Mouse (Mus musculus): Measurements from ENCODE around the gene Alg5. TPM values are rescaled to one million over a fixed set of nuclear protein-coding genes. Genes with fewer than 3 reads are reported as not detected.
"Not testable (repeated sequence)": the region's sequence is repeated elsewhere in the genome, so short reads cannot be mapped to it uniquely, and the experiment has no call there.

Alg5 gene
- polyA plus RNA-seq, 1 experiment = 43.0 TPM

GRCm38 (mm10) chr3:54699759-54700301 is 35.5 kb upstream of the Alg5 start:
- Histone ChIP-seq H3ac (ENCODE audit: control insufficient read depth, insufficient read length, low read depth) (no peak overlapping the region), H3K36me3 (ENCODE audit: control insufficient read depth, insufficient read depth) (peaks cover 89% of the 10 kb centered on the region)
- no peak for TF ChIP-seq USF1 (IDR thresholded peaks at IDR 0.05; ENCODE audit: low read depth)

GRCm38 (mm10) chr3:54704106-54704505 is 31.2 kb upstream of the Alg5 start:
- not testable (repeated sequence) for H3K79me2 ChIP-seq (ENCODE audit: control insufficient read depth, insufficient read depth); H3K4me3 ChIP-seq (ENCODE audit: insufficient read depth, poor library complexity, severe bottlenecking); H3K27me3 ChIP-seq (ENCODE audit: control insufficient read depth, insufficient read depth, insufficient read length); H3K79me3 ChIP-seq (ENCODE audit: low read depth); H3ac ChIP-seq (ENCODE audit: control insufficient read depth, insufficient read length, low read depth)
- peaks cover 83% of the 10 kb centered on the region for H3K36me3 ChIP-seq (ENCODE audit: control insufficient read depth, insufficient read depth)

More at GRCm38 (mm10) chr3:54699759-54700301, 35.5 kb upstream of the Alg5 start:
- H3K27me3 ChIP-seq (ENCODE audit: control insufficient read depth, insufficient read depth, insufficient read length) = no peaks in the 10 kb centered on the region
- no peak overlapping the region for H3K4me3 ChIP-seq (ENCODE audit: insufficient read depth, poor library complexity, severe bottlenecking)
- peaks cover 4% of the 10 kb centered on the region for H3K79me3 ChIP-seq (ENCODE audit: low read depth)
- peaks cover under 1% of the 10 kb centered on the region for H3K79me2 ChIP-seq (ENCODE audit: control insufficient read depth, insufficient read depth)

- no peak for TF ChIP-seq MAX (IDR thresholded peaks at IDR 0.05)
- TF ChIP-seq CTCF (IDR thresholded peaks at IDR 0.05; ENCODE audit: control insufficient read depth, insufficient read depth, insufficient read length) = no peak
- no peak for TF ChIP-seq USF1 (IDR thresholded peaks at IDR 0.05; ENCODE audit: low read depth)
- TF ChIP-seq MYOG (IDR thresholded peaks at IDR 0.05; ENCODE audit: control insufficient read depth, extremely low read depth, insufficient read length) = no peak
- no peak for TF ChIP-seq MYOD1 (IDR thresholded peaks at IDR 0.05; ENCODE audit: control insufficient read depth, insufficient read length, low read depth)
- no peak for TF ChIP-seq CEBPB (IDR thresholded peaks at IDR 0.05; ENCODE audit: low read depth)
- no peak for TF ChIP-seq FOSL1 (IDR thresholded peaks at IDR 0.05; ENCODE audit: insufficient read depth, low read length, poor library complexity, severe bottlenecking)
- no peaks in the 10 kb centered on the region for H3K27me3 ChIP-seq (ENCODE audit: control insufficient read depth, insufficient read depth, insufficient read length)
These were observed 26.4 kb upstream of the Alg5 start for GRCm38 (mm10) chr3:54708972-54709371.

GRCm38 (mm10) chr3:54714253-54714652 is 21.1 kb upstream of the Alg5 start, which contains the start of gene Gm21958:
Gene Gm21958, minus strand, starts transcription at chr3:54714353.
- TF ChIP-seq CEBPB (IDR thresholded peaks at IDR 0.05; ENCODE audit: low read depth) (no peak), MAX (IDR thresholded peaks at IDR 0.05) (no peak), CTCF (IDR thresholded peaks at IDR 0.05; ENCODE audit: control insufficient read depth, insufficient read depth, insufficient read length) (no peak), MYOG (IDR thresholded peaks at IDR 0.05; ENCODE audit: control insufficient read depth, extremely low read depth, insufficient read length) (no peak), USF1 (IDR thresholded peaks at IDR 0.05; ENCODE audit: low read depth) (no peak), MYOD1 (IDR thresholded peaks at IDR 0.05; ENCODE audit: control insufficient read depth, insufficient read length, low read depth) (no peak), FOSL1 (IDR thresholded peaks at IDR 0.05; ENCODE audit: insufficient read depth, low read length, poor library complexity, severe bottlenecking) (no peak)
- no peaks in the 10 kb centered on the region for H3K79me2 ChIP-seq (ENCODE audit: control insufficient read depth, insufficient read depth)
- H3ac ChIP-seq (ENCODE audit: control insufficient read depth, insufficient read length, low read depth) = no peak within 1 kb of the TSS
- no peak within 1 kb of the TSS for H3K4me3 ChIP-seq (ENCODE audit: insufficient read depth, poor library complexity, severe bottlenecking)
- H3K36me3 ChIP-seq (ENCODE audit: control insufficient read depth, insufficient read depth) = peaks cover 94% of the 10 kb centered on the region
- H3K79me3 ChIP-seq (ENCODE audit: low read depth) = no peaks in the 10 kb centered on the region
- no peaks in the 10 kb centered on the region for H3K27me3 ChIP-seq (ENCODE audit: control insufficient read depth, insufficient read depth, insufficient read length)

More at GRCm38 (mm10) chr3:54708972-54709371, 26.4 kb upstream of the Alg5 start:
- H3ac ChIP-seq (ENCODE audit: control insufficient read depth, insufficient read length, low read depth) = no peak overlapping the region
- no peak overlapping the region for H3K4me3 ChIP-seq (ENCODE audit: insufficient read depth, poor library complexity, severe bottlenecking)
- H3K79me3 ChIP-seq (ENCODE audit: low read depth) = no peaks in the 10 kb centered on the region
- H3K36me3 ChIP-seq (ENCODE audit: control insufficient read depth, insufficient read depth) = peaks cover 86% of the 10 kb centered on the region
- H3K79me2 ChIP-seq (ENCODE audit: control insufficient read depth, insufficient read depth) = no peaks in the 10 kb centered on the region

GRCm38 (mm10) chr3:54715461-54715860 is 19.9 kb upstream of the Alg5 start:
- no peak overlapping the region for H3ac ChIP-seq (ENCODE audit: control insufficient read depth, insufficient read length, low read depth)
- no peaks in the 10 kb centered on the region for H3K27me3 ChIP-seq (ENCODE audit: control insufficient read depth, insufficient read depth, insufficient read length)
- H3K36me3 ChIP-seq (ENCODE audit: control insufficient read depth, insufficient read depth) = peaks cover 87% of the 10 kb centered on the region
- H3K79me3 ChIP-seq (ENCODE audit: low read depth) = no peaks in the 10 kb centered on the region
- H3K4me3 ChIP-seq (ENCODE audit: insufficient read depth, poor library complexity, severe bottlenecking) = no peak overlapping the region
- no peak for TF ChIP-seq USF1 (IDR thresholded peaks at IDR 0.05; ENCODE audit: low read depth)
- no peak for TF ChIP-seq MAX (IDR thresholded peaks at IDR 0.05)
- no peak for TF ChIP-seq CEBPB (IDR thresholded peaks at IDR 0.05; ENCODE audit: low read depth)
- H3K79me2 ChIP-seq (ENCODE audit: control insufficient read depth, insufficient read depth) = no peaks in the 10 kb centered on the region

GRCm38 (mm10) chr3:54717348-54717747 is 18.0 kb upstream of the Alg5 start:
- no peaks in the 10 kb centered on the region for H3K27me3 ChIP-seq (ENCODE audit: control insufficient read depth, insufficient read depth, insufficient read length)
- H3K79me3 ChIP-seq (ENCODE audit: low read depth) = no peaks in the 10 kb centered on the region

More at GRCm38 (mm10) chr3:54717348-54717747, 18.0 kb upstream of the Alg5 start:
- Histone ChIP-seq H3K79me2 (ENCODE audit: control insufficient read depth, insufficient read depth) (no peaks in the 10 kb centered on the region), H3K36me3 (ENCODE audit: control insufficient read depth, insufficient read depth) (peaks cover 89% of the 10 kb centered on the region), H3K4me3 (ENCODE audit: insufficient read depth, poor library complexity, severe bottlenecking) (no peak overlapping the region), H3ac (ENCODE audit: control insufficient read depth, insufficient read length, low read depth) (no peak overlapping the region)
- no peak for TF ChIP-seq CTCF (IDR thresholded peaks at IDR 0.05; ENCODE audit: control insufficient read depth, insufficient read depth, insufficient read length)
- TF ChIP-seq FOSL1 (IDR thresholded peaks at IDR 0.05; ENCODE audit: insufficient read depth, low read length, poor library complexity, severe bottlenecking) = no peak
- TF ChIP-seq MYOG (IDR thresholded peaks at IDR 0.05; ENCODE audit: control insufficient read depth, extremely low read depth, insufficient read length) = no peak
- TF ChIP-seq MAX (IDR thresholded peaks at IDR 0.05) = no peak
- no peak for TF ChIP-seq USF1 (IDR thresholded peaks at IDR 0.05; ENCODE audit: low read depth)
- no peak for TF ChIP-seq MYOD1 (IDR thresholded peaks at IDR 0.05; ENCODE audit: control insufficient read depth, insufficient read length, low read depth)
- no peak for TF ChIP-seq CEBPB (IDR thresholded peaks at IDR 0.05; ENCODE audit: low read depth)

All from C2C12 (cell line).